Mouse (Mus musculus) left cerebral cortex, adult 9 months (tissue): ENCODE results near the gene Tusc2.
A peak's percentile ranks its signal among the peaks of the same experiment; 100 is the strongest.
"Not testable (repeated sequence)": the region's sequence is repeated elsewhere in the genome, so short reads cannot be mapped to it uniquely, and the experiment has no call there.

Experiments used
- DNase-seq, 2 experiments: peaks; one replicate each; pipeline ENCODE4 v3.0.0; 2022; ENCODE audit warnings: low spot score in 2 of 2

Gene Tusc2

GRCm38 (mm10) chr9:107545199-107545598, 17.9 kb upstream of the Tusc2 start:
- DNase-seq: no peak

- DNase-seq: peak in 1 of 2 experiments; percentile 74
Observed at GRCm38 (mm10) chr9:107545602-107546001, 17.5 kb upstream of the Tusc2 start.

DNA sequence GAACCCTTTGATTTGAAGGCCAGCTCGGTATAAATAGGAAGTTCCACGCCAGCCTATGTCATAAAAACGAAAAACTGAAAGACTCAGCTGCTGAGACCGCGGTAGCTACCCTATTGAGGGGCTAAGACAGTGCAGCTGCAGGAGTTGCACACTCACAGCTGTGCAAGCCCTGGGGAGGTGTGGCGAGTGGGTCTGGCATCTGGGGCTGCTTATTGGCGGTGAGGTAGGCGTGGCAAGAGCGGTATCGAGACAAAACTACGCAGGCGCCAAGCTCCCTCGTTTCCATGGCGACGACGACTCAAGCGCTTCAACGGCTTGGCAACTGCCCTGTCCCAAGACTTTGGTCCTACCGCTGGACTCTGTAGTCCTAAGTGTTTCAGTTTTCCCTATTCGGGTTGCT, 16.0 kb upstream of the Tusc2 start, which contains the start of gene Zmynd10:
TSS of gene Zmynd10 (plus strand) at position 273 of the 400 bp plus-strand sequence.
- peak; percentile 81 to 90 for DNase-seq

GRCm38 (mm10) chr9:107547957-107548356, 15.1 kb upstream of the Tusc2 start:
- no peak for DNase-seq

- DNase-seq: no peak
Observed at GRCm38 (mm10) chr9:107548820-107549219, 14.2 kb upstream of the Tusc2 start.

DNA sequence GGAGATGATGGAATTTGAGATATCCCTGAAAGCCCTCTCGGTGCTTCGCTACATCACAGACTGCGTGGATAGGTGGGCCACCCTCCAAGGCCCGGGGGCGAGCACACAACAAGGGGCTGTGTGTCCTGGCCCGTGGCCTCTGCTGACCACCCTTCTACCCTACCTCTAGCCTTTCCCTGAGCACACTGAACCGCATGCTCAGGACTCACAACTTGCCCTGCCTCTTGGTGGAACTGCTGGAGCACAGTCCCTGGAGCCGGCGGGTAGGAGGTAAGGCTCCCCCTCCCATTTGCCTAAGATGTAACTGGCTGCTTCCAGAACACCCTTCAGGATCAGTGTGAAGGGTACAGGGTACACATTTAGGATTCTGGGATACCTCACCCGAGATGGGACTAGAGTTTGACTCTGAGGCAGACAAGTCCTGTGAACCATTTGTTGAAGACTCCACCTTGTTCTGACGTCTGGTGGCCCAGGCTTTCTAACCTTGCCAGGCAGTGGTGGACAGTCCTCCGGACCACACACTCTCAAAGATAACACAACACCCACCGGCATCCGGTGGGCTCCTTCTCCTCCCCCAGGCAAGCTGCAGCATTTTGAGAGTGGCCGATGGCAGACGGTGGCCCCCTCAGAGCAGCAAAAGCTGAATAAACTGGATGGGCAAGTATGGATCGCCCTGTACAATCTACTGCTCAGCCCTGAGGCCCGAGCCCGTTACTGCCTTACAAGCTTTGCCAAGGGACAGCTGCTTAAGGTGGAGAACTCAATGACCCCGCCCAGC, 13.6 kb upstream of the Tusc2 start:
- no peak for DNase-seq

DNA sequence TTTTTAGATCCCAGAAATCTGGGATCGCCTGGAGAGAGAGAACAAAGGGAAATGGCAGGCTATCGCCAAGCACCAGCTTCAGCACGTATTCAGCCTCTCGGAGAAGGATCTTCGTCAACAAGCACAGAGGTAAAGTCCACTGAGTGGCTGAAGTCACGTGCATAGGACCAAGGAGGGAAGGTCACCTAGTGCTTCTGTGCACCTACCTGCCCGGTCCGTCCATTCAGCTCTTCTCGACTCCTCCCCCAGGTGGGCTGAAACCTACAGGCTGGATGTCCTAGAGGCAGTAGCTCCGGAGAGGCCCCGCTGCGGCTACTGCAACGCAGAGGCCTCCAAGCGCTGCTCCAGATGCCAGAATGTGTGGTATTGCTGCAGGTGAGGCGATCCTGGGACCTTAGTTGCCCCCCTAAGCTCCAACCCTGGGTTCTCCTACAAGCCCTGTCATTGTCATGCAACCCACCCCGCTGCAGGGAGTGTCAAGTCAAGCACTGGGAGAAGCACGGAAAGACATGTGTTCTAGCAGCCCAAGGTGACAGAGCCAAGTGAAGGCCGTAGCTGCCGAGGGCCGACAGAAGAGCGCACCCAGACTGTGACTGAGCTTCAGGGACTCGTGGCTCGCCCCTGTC, 12.5 kb upstream of the Tusc2 start:
- DNase-seq: no peak

GRCm38 (mm10) chr9:107551117-107551889, 11.8 kb upstream of the Tusc2 start, which contains the start of gene Rassf1:
Rassf1 (plus strand) TSS chr9:107551555.
- no peak for DNase-seq

GRCm38 (mm10) chr9:107551890-107552355, 11.1 kb upstream of the Tusc2 start:
- no peak for DNase-seq

DNA sequence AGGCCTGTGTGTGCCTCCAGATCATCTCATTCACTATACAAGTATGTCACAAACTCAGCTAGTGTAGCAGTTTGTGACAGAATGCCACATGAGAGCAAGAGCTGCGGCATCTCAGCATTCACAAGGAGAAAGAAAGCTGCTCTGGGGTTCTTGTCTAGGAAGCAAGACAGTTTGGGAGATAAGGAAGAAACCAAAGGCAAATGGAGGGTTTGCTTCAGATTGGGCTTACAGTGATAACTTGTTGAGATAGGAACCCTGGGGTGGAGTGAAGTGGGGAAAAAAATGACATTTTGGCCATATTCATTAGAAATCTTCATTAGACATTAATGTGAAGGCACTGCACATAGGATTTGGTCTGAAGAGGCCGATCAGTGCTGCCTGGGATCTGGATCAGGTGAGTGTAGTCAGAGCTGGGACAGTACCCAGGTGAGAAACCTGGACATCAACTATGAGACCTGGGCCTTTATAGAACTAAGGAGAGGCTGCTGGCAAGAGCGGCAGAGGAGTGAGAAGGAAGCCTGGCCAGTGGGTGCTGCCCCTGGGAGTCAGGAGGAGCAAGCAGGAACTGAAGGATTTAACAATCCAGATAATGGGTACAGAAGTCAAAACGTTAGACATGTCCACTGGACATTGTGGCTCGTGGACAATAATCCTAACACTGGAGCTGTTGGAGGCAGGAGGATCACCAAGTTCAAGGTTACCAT, 10.2 kb upstream of the Tusc2 start:
- no peak for DNase-seq

DNA sequence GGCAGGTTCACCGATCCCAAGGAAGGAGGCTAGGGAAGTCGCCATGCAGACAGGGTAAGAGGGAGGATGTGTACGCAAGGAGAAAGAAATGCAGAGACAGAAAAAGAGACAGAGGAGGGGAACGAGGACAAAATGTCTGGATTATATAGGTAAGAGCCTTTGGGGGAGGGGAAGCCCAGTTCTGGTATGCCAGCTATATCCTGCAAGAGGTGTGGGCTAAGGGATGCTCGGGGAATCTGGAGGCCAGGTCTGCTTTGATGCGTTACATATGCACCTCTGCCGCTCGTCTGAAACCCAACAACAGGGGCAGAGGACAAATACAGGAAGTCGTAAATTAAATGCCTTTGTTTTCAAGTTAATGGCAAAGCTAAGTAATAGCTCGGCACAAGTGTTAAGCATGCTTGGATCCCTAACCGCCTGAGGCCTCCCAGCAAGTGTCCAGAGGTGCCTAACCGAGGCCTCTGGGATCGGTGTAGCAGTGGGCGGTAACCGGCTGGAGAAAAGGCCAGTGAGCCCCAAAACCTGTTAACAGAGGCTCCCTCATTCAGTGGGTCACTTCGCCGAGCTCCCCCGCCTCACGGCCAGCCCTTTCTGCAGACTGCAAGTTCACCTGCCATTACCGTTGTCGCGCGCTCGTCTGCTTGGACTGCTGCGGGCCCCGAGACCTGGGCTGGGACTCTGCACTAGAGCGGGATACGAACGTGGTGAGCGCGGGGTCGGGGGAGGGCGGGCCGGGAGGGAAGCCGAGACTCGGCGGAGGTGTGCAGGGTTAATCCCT, 9.3 kb upstream of the Tusc2 start:
- DNase-seq: no peak

DNA sequence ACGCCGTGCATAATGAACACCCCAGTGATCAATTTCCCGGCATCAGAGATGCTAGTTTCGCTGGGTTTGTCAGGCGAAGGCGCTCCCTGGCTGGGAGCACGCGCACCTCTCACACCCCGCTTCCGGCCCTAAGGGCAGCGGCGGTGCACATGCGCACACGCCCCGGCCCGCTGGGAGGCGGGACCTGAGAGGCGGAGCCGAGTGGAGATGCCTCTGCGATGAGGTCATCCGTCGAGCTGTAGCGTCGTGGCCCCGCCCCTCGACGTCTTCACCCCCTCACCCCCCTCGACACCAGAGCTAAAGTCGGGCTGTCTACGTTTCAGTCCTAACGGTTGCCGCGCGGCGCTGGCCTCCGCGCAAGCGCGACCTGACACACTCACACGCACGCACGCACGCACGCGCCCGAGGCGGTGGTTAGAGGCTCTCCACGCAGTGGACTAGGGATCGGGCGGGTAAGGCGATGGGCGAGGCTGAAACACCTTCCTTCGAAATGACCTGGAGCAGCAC, 8.7 kb upstream of the Tusc2 start:
- peak; percentile 90 to 94 for DNase-seq

GRCm38 (mm10) chr9:107555031-107555457, 8.0 kb upstream of the Tusc2 start:
- DNase-seq: no peak

DNA sequence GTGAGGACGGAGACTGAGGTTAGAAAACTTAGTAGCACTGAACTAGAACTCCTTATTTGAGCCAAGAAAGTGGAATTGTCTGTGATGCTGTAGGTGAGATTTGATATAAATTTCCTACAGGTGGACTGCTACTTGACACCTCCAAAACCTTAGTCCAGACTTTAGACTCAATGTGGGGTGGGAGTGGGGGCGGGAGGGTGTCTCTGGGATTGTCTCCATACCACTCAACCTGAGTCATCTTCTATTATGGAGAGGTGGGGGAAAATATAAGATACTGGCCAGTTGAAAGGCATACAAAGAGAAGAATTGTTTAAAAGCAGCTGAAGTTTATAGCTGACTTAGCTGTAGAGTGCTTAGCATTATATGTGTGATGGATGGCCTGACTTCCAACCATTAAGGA, 7.4 kb upstream of the Tusc2 start:
- no peak for DNase-seq

DNA sequence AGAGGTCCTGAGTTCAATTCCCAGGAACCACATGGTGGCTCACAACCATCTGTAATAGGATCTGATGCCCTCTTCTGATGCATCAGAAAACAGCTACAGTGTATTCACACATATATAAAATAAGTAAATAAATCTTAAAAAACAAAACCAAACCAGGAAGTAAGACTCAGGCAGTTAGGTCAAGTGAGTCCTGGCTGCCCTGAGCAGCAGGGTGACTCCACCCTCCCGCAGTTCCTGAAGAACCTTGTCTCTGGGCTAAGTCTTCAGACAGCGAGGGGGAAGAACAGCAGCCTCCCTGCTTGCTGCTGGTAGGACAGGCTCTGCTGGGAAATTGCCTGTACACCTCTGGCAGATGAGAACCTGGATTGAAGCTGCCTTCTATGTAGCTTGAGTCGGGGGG, 6.7 kb upstream of the Tusc2 start:
- DNase-seq: no peak

DNA sequence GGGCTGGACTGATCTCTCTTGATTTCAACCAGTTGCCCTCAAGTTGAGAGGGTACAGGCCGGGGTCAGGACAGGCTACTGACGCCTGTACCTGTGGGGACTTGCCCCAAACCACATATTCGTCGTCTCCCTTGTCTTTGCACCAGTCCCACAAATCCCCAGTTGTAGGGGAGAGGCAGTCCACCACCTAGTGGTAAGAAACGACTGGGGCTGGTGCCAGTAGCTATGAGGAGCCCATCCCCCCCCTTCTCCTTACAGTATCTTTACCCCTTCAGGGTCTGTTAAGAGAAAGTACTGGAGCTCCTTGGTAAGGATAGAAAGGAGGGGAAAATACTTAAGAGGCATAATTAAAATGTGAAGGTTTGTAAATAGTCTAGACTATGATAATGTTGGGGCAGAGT, 2.5 kb downstream of the Tusc2 start:
- not testable (repeated sequence) for DNase-seq

- peak in 1 of 2 experiments; percentile 79 for DNase-seq
Observed at GRCm38 (mm10) chr9:107566041-107566709, 3.1 kb downstream of the Tusc2 start.

- no peak for DNase-seq
Observed at GRCm38 (mm10) chr9:107566855-107567254, 3.8 kb downstream of the Tusc2 start.

DNA sequence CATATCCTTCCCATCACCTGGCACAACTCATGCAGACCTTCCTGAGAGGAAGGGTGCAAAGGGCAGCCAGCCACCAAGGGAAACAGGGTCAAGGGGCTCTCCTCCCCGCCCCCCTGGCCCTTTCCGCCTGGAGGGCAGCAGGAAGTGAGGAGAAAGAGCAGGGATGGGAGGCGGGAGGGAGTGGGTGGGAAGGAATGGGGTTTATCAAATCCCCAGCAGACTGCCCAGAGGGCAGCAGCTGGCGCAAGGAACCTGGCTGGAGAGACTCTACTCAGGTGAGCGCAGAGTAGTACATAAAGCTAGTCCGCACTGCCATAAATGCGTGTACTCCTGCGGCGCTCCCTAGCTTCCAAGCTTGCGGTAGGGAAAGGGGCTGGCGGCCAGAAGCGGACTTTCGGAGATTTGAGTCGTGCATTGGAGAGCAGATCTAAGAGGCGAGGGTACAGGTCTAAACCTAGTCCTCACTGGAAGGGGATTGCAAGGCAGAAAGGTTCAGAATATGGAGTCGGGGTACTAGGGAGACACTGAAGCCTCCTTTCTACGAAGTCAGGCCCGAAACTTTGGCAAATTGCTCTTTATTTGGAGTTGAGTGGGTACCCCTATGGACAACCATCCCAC, 4.8 kb downstream of the Tusc2 start, which contains the start of gene Hyal2:
TSS of gene Hyal2 (plus strand) at position 244 of the 618 bp plus-strand sequence.
- no peak for DNase-seq
